Mouse (Mus musculus) G1E-ER4 (cell line): Measurements from ENCODE around the gene Acvrl1. TPM values are rescaled to one million over a fixed set of nuclear protein-coding genes. Genes with fewer than 3 reads are reported as not detected.

Source experiments
- GATA1 ChIP-seq: IDR thresholded peaks from one replicate; pipeline ENCODE4 v1.8.0; 2012; ENCODE audit warnings: low read length, inconsistent platforms
- polyA plus RNA-seq: library from polyadenylated mRNA; stranded (reverse); fragments of >175 nt; gene quantifications from 2 replicates; pipeline ENCODE4 v1.2.3, GENCODE M21; 2012

Acvrl1 gene
- polyA plus RNA-seq, 1 experiment: not detected

GRCm38 (mm10) chr15:101191459-101192259 is 63.3 kb downstream of the Acvrl1 start:
- no peak for TF ChIP-seq GATA1

- TF ChIP-seq GATA1: no peak
Measured at GRCm38 (mm10) chr15:101192260-101192640, 63.9 kb downstream of the Acvrl1 start.

GRCm38 (mm10) chr15:101192651-101193050 is 64.3 kb downstream of the Acvrl1 start:
- no peak for TF ChIP-seq GATA1

- TF ChIP-seq GATA1: no peak
Measured at GRCm38 (mm10) chr15:101193971-101194370, 65.6 kb downstream of the Acvrl1 start.

Other genes starting within 250 kb of the Acvrl1 start
- gene Gm47841, start 81.1 kb upstream of the Acvrl1 start, polyA plus RNA-seq: not detected in 2 replicates
- gene Fignl2, start 50.0 kb upstream of the Acvrl1 start, polyA plus RNA-seq: not detected in 2 replicates
- gene Ankrd33, start 12.8 kb upstream of the Acvrl1 start, polyA plus RNA-seq: not detected in 2 replicates
- gene Acvr1b, start 45.5 kb downstream of the Acvrl1 start, polyA plus RNA-seq: not detected in 2 replicates
- gene Grasp, start 95.7 kb downstream of the Acvrl1 start, polyA plus RNA-seq: not detected in 2 replicates
- not detected in 2 replicates for gene Nr4a1, start 125.7 kb downstream of the Acvrl1 start, polyA plus RNA-seq
- 39.0 and 53.7 TPM in 2 replicates for gene Atg101, start 155.8 kb downstream of the Acvrl1 start, polyA plus RNA-seq
- not detected in 2 replicates for gene 6030408B16Rik, start 164.7 kb downstream of the Acvrl1 start, polyA plus RNA-seq
- gene Krt80, start 241.6 kb downstream of the Acvrl1 start, polyA plus RNA-seq: not detected in 2 replicates